Mouse (Mus musculus) B cell, adult 2 months (primary cell): ENCODE results near the gene Actl10.

ENCODE experiments used
- DNase-seq, 2 experiments: peaks; one replicate each; pipeline ENCODE4 v3.0.0; 2022

The Actl10 gene

GRCm38 (mm10) chr2:154551927-154552326 is 351 bp downstream of the Actl10 start:
- DNase-seq = no peak

- DNase-seq = peak; percentile 71 to 77
These were observed 890 bp downstream of the Actl10 start for GRCm38 (mm10) chr2:154552424-154552907.

- DNase-seq = no peak
These were observed 3.7 kb downstream of the Actl10 start for GRCm38 (mm10) chr2:154555235-154555634.

GRCm38 (mm10) chr2:154557184-154557832 is 5.7 kb downstream of the Actl10 start:
- no peak for DNase-seq

GRCm38 (mm10) chr2:154558264-154559039 is 6.9 kb downstream of the Actl10 start, which contains the start of gene Necab3:
Necab3 (minus strand) TSS chr2:154558890.
- DNase-seq = peak; percentile 25 to 41

- DNase-seq = no peak
These were observed 12.1 kb downstream of the Actl10 start for GRCm38 (mm10) chr2:154563612-154564170.

GRCm38 (mm10) chr2:154565562-154565961 is 14.0 kb downstream of the Actl10 start:
- DNase-seq = no peak

GRCm38 (mm10) chr2:154566641-154567040 is 15.1 kb downstream of the Actl10 start:
- DNase-seq = no peak

GRCm38 (mm10) chr2:154567766-154568165 is 16.2 kb downstream of the Actl10 start:
- no peak for DNase-seq

GRCm38 (mm10) chr2:154568329-154569070 is 16.9 kb downstream of the Actl10 start:
- no peak for DNase-seq

GRCm38 (mm10) chr2:154569071-154569748 is 17.6 kb downstream of the Actl10 start:
- DNase-seq = peak; percentile 63 to 72

GRCm38 (mm10) chr2:154569836-154570286 is 18.3 kb downstream of the Actl10 start, which contains the start of gene E2f1:
E2f1 (minus strand) TSS chr2:154569892.
- DNase-seq = peak; percentile 94

GRCm38 (mm10) chr2:154570666-154571065 is 19.1 kb downstream of the Actl10 start:
- DNase-seq = no peak

- DNase-seq = no peak
These were observed 19.7 kb downstream of the Actl10 start for GRCm38 (mm10) chr2:154571266-154571665.

GRCm38 (mm10) chr2:154571976-154572375 is 20.4 kb downstream of the Actl10 start:
- DNase-seq = no peak

GRCm38 (mm10) chr2:154572996-154573395 is 21.4 kb downstream of the Actl10 start:
- DNase-seq = no peak

- peak; percentile 68 to 71 for DNase-seq
These were observed 22.7 kb downstream of the Actl10 start for GRCm38 (mm10) chr2:154574271-154574670.

GRCm38 (mm10) chr2:154576876-154577743 is 25.5 kb downstream of the Actl10 start:
- no peak for DNase-seq

- DNase-seq = no peak
These were observed 26.1 kb downstream of the Actl10 start for GRCm38 (mm10) chr2:154577744-154578067.

- DNase-seq = no peak
These were observed 29.0 kb downstream of the Actl10 start for GRCm38 (mm10) chr2:154580586-154580985.

GRCm38 (mm10) chr2:154581421-154581820 is 29.8 kb downstream of the Actl10 start:
- DNase-seq = no peak
